Mouse (Mus musculus) C2C12 (cell line): Measurements from ENCODE around the gene Cabcoco1. TPM values are rescaled to one million over a fixed set of nuclear protein-coding genes. Genes with fewer than 3 reads are reported as not detected.
A peak's percentile ranks its signal among the peaks of the same experiment; 100 is the strongest.

ENCODE experiments used
- H3K27me3 ChIP-seq: one replicate; pipeline ENCODE4 v1.6.1; 2011; ENCODE audit not compliant: control insufficient read depth, insufficient read depth, insufficient read length
- H3K36me3 ChIP-seq: one replicate; pipeline ENCODE4 v1.6.1; 2011; ENCODE audit not compliant: control insufficient read depth, insufficient read depth
- H3K4me3 ChIP-seq: one replicate; pipeline ENCODE4 v1.5.1; 2011; ENCODE audit warnings: mild to moderate bottlenecking, control low read depth; ENCODE audit not compliant: poor library complexity, insufficient read depth, severe bottlenecking
- H3K79me2 ChIP-seq: one replicate; pipeline ENCODE4 v1.6.1; 2011; ENCODE audit not compliant: control insufficient read depth, insufficient read depth
- H3K79me3 ChIP-seq: one replicate; pipeline ENCODE4 v1.6.1; 2011; ENCODE audit warnings: low read depth, control low read depth
- H3ac ChIP-seq: one replicate; pipeline ENCODE3; 2011; ENCODE audit warnings: low read depth; ENCODE audit not compliant: control insufficient read depth, insufficient read length
- CEBPB ChIP-seq: IDR thresholded peaks from one replicate; pipeline ENCODE4 v1.6.1; 2011; ENCODE audit warnings: low read depth, mild to moderate bottlenecking, control low read depth, moderate library complexity
- CTCF ChIP-seq: IDR thresholded peaks from one replicate; pipeline ENCODE4 v1.5.1; 2011; ENCODE audit not compliant: control insufficient read depth, insufficient read depth, insufficient read length
- FOSL1 ChIP-seq: IDR thresholded peaks from one replicate; pipeline ENCODE4 v1.8.0; 2011; ENCODE audit warnings: mild to moderate bottlenecking, low read length; ENCODE audit not compliant: poor library complexity, insufficient read depth, severe bottlenecking
- MAX ChIP-seq: IDR thresholded peaks from one replicate; pipeline ENCODE4 v1.6.1; 2011; ENCODE audit warnings: mild to moderate bottlenecking, control low read depth
- MYOD1 ChIP-seq: IDR thresholded peaks from one replicate; pipeline ENCODE4 v1.6.1; 2011; ENCODE audit warnings: low read depth; ENCODE audit not compliant: control insufficient read depth, insufficient read length
- MYOG ChIP-seq: IDR thresholded peaks from one replicate; pipeline ENCODE4 v1.6.1; 2011; ENCODE audit not compliant: control insufficient read depth, insufficient read length; ENCODE audit errors: extremely low read depth
- USF1 ChIP-seq: IDR thresholded peaks from one replicate; pipeline ENCODE4 v1.6.1; 2011; ENCODE audit warnings: low read depth, mild to moderate bottlenecking, control low read depth, moderate library complexity
- polyA plus RNA-seq: library from polyadenylated mRNA; unstranded; fragments of >200 nt; fragmentation: generic; extraction: Trizol; gene quantifications from one replicate; pipeline ENCODE4 v1.2.1, GENCODE M21; 2012; ENCODE audit warnings: missing spikeins

Cabcoco1 gene
- polyA plus RNA-seq, 1 experiment, result not detected

- Histone ChIP-seq H3K27me3 (no peaks in the 10 kb centered on the region), H3K79me2 (no peaks in the 10 kb centered on the region), H3K4me3 (no peak overlapping the region), H3K79me3 (no peaks in the 10 kb centered on the region), H3ac (no peak overlapping the region), H3K36me3 (no peaks in the 10 kb centered on the region)
- no peak for TF ChIP-seq MYOG
- no peak for TF ChIP-seq CEBPB
- no peak for TF ChIP-seq CTCF
- no peak for TF ChIP-seq MYOD1
- no peak for TF ChIP-seq FOSL1
- no peak for TF ChIP-seq MAX
- no peak for TF ChIP-seq USF1
These were observed 68.9 kb downstream of the Cabcoco1 start for GRCm38 (mm10) chr10:68472799-68473198.

- H3K79me2 ChIP-seq, result no peaks in the 10 kb centered on the region
- no peaks in the 10 kb centered on the region for H3K27me3 ChIP-seq
- no peak for TF ChIP-seq FOSL1
- TF ChIP-seq CTCF, result no peak
- no peak for TF ChIP-seq MAX
- TF ChIP-seq USF1, result no peak
- TF ChIP-seq CEBPB, result no peak
- no peak for TF ChIP-seq MYOG
- no peak for TF ChIP-seq MYOD1
- H3K4me3 ChIP-seq, result no peak overlapping the region
- H3K36me3 ChIP-seq, result no peaks in the 10 kb centered on the region
- no peak overlapping the region for H3ac ChIP-seq
- no peaks in the 10 kb centered on the region for H3K79me3 ChIP-seq
These were observed 75.9 kb downstream of the Cabcoco1 start for GRCm38 (mm10) chr10:68465737-68466327.

GRCm38 (mm10) chr10:68464943-68465342 is 76.8 kb downstream of the Cabcoco1 start:
- peak; percentile 46 for TF ChIP-seq CTCF
- TF ChIP-seq MAX, result no peak
- no peak for TF ChIP-seq USF1
- TF ChIP-seq FOSL1, result no peak
- TF ChIP-seq CEBPB, result no peak
- no peak for TF ChIP-seq MYOG
- TF ChIP-seq MYOD1, result peak; percentile 24
- Histone ChIP-seq H3K79me2 (no peaks in the 10 kb centered on the region), H3K4me3 (no peak overlapping the region), H3K36me3 (no peaks in the 10 kb centered on the region), H3K79me3 (no peaks in the 10 kb centered on the region), H3ac (no peak overlapping the region), H3K27me3 (no peaks in the 10 kb centered on the region)

GRCm38 (mm10) chr10:68459784-68460183 is 81.9 kb downstream of the Cabcoco1 start:
- no peak overlapping the region for H3K4me3 ChIP-seq
- TF ChIP-seq MYOG, result no peak
- TF ChIP-seq CEBPB, result no peak
- no peak for TF ChIP-seq MAX
- TF ChIP-seq MYOD1, result no peak
- TF ChIP-seq FOSL1, result no peak
- TF ChIP-seq USF1, result no peak
- TF ChIP-seq CTCF, result no peak
- no peaks in the 10 kb centered on the region for H3K79me2 ChIP-seq
- no peak overlapping the region for H3ac ChIP-seq
- no peaks in the 10 kb centered on the region for H3K36me3 ChIP-seq
- H3K79me3 ChIP-seq, result no peaks in the 10 kb centered on the region
- H3K27me3 ChIP-seq, result no peaks in the 10 kb centered on the region

GRCm38 (mm10) chr10:68457019-68457418 is 84.7 kb downstream of the Cabcoco1 start:
- H3K79me3 ChIP-seq, result no peaks in the 10 kb centered on the region
- H3K27me3 ChIP-seq, result no peaks in the 10 kb centered on the region
- no peaks in the 10 kb centered on the region for H3K79me2 ChIP-seq
- no peaks in the 10 kb centered on the region for H3K36me3 ChIP-seq
- TF ChIP-seq MYOG, result no peak
- TF ChIP-seq CEBPB, result no peak
- no peak for TF ChIP-seq CTCF
- TF ChIP-seq MAX, result no peak
- no peak for TF ChIP-seq MYOD1
- TF ChIP-seq FOSL1, result no peak
- no peak for TF ChIP-seq USF1
- no peak overlapping the region for H3K4me3 ChIP-seq
- H3ac ChIP-seq, result no peak overlapping the region

- no peaks in the 10 kb centered on the region for H3K36me3 ChIP-seq
These were observed 87.2 kb downstream of the Cabcoco1 start for GRCm38 (mm10) chr10:68454541-68454940.

More at GRCm38 (mm10) chr10:68454541-68454940, 87.2 kb downstream of the Cabcoco1 start:
- Histone ChIP-seq H3K27me3 (no peaks in the 10 kb centered on the region), H3K4me3 (no peak overlapping the region), H3K79me2 (no peaks in the 10 kb centered on the region), H3K79me3 (no peaks in the 10 kb centered on the region), H3ac (no peak overlapping the region)
- TF ChIP-seq CTCF (no peak), MYOD1 (no peak), USF1 (no peak), FOSL1 (no peak), CEBPB (no peak), MAX (no peak), MYOG (no peak)
